Mouse (Mus musculus): ENCODE results near the gene Mfsd11.

- TF ChIP-seq EP300 (IDR thresholded peaks at IDR 0.05; ENCODE audit: low read depth) (no peak), CTCF (IDR thresholded peaks at IDR 0.05; ENCODE audit: low read depth) (no peak)
These were observed 35.5 kb upstream of the Mfsd11 start for GRCm38 (mm10) chr11:116816769-116817168.

Measured in liver, embryonic 14.5 days (tissue).